8 mouse cellular contexts compared by ENCODE assay signal in the genomic region with DNA sequence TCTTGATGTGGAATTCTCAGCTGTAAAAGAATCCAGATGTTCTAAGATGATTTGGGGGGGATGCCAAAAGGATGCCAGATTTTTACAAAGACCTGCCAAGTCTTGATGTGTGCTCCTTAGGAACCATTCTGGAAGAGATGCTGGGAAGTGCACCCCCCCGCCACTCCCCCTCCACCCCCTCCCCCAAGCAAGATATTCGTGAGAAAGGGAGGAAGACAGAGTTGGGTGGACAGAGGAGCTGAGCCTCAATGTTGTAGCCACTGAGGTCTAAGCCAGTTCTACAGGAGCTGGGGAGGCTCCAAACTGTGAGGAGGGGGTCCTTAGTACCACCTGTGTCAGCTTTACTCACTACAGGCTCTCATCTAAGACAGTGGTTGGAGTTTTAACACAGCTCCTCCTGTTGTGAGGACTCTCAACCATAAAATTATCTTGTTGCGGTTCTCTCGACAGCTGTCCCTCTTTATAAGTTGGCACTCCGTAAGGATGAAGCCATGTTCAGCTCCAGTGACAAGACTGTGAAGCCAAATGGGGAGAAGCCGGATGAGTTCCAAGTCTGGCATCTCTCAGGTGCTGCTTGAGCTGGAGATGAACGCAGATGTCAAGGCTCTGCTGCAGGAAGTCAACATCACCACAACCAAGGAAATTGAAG. TPM values are rescaled to one million over a fixed set of nuclear protein-coding genes. Genes with fewer than 3 reads are reported as not detected.
DNase-seq lines count a peak whose midpoint lies in the region; ATAC-seq and TF ChIP-seq lines count a peak whose summit lies in the region.
"Not testable (repeated sequence)": the region's sequence is repeated elsewhere in the genome, so short reads cannot be mapped to it uniquely, and the experiment has no call there.

No protein-coding gene starts in this region.

- peak; percentile 55 for ATAC-seq in heart, embryonic 16.5 days (replicated peaks; ENCODE audit: extremely low read depth, insufficient read depth, low FRiP score)
- ATAC-seq in limb, embryonic 15.5 days (ENCODE audit: insufficient number of reproducible peaks, low FRiP score, low TSS enrichment, low read depth), result peak; percentile 89
- 0 out of 2 replicates have a peak, but pooled peaks have one; percentile 14 for ATAC-seq in megakaryocyte progenitor cell, adult 5-6 weeks (replicated peaks; ENCODE audit: poor library complexity)

- not testable (repeated sequence) for H3K4me2 ChIP-seq in heart, embryonic 16.5 days (ENCODE audit: low read depth, low read length); limb, embryonic 15.5 days

- 79% methylated on average over 7 of the region's 7 CpGs for WGBS in heart, embryonic 16.5 days
- 84% methylated on average over 7 of the region's 7 CpGs for WGBS in kidney, adult 2 months
- WGBS in limb, embryonic 15.5 days, result 76% methylated on average over 7 of the region's 7 CpGs

- H3K9ac ChIP-seq in heart, embryonic 16.5 days (ENCODE audit: low read length); limb, embryonic 15.5 days: not testable (repeated sequence)

- not testable (repeated sequence) for H3K9me3 ChIP-seq in heart, embryonic 16.5 days (replicated peaks; ENCODE audit: control insufficient read depth, low read length); limb, embryonic 15.5 days

- not testable (repeated sequence) for H3K4me1 ChIP-seq in heart, embryonic 16.5 days (ENCODE audit: control insufficient read depth, insufficient read depth, low read length); kidney, adult 2 months (ENCODE audit: control insufficient read depth, insufficient read depth, low read length); limb, embryonic 15.5 days

- TF ChIP-seq CTCF in kidney, adult 2 months (conservative IDR thresholded peaks at IDR 0.05; ENCODE audit: insufficient read depth, insufficient read length, low read depth, low read length), result not testable (repeated sequence)

- DNase-seq in cerebellum, postnatal 4 days (ENCODE audit: low spot score in 2 of 2), result peak; percentile 12 to 24
- DNase-seq in frontal cortex, postnatal 10 days (ENCODE audit: low spot score in 2 of 2), result peak; percentile 13 to 18
- peak; percentile 41 for DNase-seq in kidney, adult 2 months
- DNase-seq in right cerebral cortex, postnatal 10 days (ENCODE audit: low spot score in 2 of 2), result peak; percentile 22 to 29
- DNase-seq in urinary bladder, postnatal 14 days (ENCODE audit: low spot score), result peak; percentile 9

- H3K36me3 ChIP-seq in heart, embryonic 16.5 days (ENCODE audit: control insufficient read depth, insufficient read depth); kidney, adult 2 months (ENCODE audit: control insufficient read depth, insufficient read depth, low read length); limb, embryonic 15.5 days: not testable (repeated sequence)

- TF ChIP-seq POLR2A in kidney, adult 2 months (IDR thresholded peaks at IDR 0.05; ENCODE audit: low read depth, low read length), result not testable (repeated sequence)

- H3K27me3 ChIP-seq in heart, embryonic 16.5 days (ENCODE audit: control insufficient read depth, insufficient read depth, low read length); kidney, adult 2 months (replicated peaks; ENCODE audit: control insufficient read depth, insufficient read depth, low read length); limb, embryonic 15.5 days: not testable (repeated sequence)

- H3K27ac ChIP-seq in heart, embryonic 16.5 days (ENCODE audit: low read length); kidney, adult 2 months (ENCODE audit: insufficient read depth, low read depth, low read length); limb, embryonic 15.5 days: not testable (repeated sequence)

- H3K4me3 ChIP-seq in heart, embryonic 16.5 days (ENCODE audit: low read length); kidney, adult 2 months (ENCODE audit: insufficient read depth, low read depth, low read length); limb, embryonic 15.5 days: not testable (repeated sequence)

RNA-seq across cellular contexts. Expression of a gene that starts 17.7 kb away (rescaled TPM):
- polyA plus RNA-seq in heart, embryonic 16.5 days (2015; fragmentation: Nextera tagmentation; extraction: Ambion mirVana), result not detected in 2 replicates
- polyA plus RNA-seq in kidney, adult 2 months (2012; rRNA removed), result not detected in 2 replicates
- not detected in 2 replicates for polyA plus RNA-seq in limb, embryonic 15.5 days (2015; fragmentation: Nextera tagmentation; extraction: Ambion mirVana)
- not detected in 2 replicates for total RNA-seq in megakaryocyte progenitor cell, adult 5-6 weeks (2015)
- total RNA-seq in megakaryocyte progenitor cell, adult 5-6 weeks (2017), result 0.10 TPM in 1 of 2 replicates, not detected in the other

Comparison
In these comparisons a context has a peak if more than half of its experiments do, and no peak if none do; other contexts are left out.
1. ATAC-seq: peak in every context shown above with its lines; median percentile 89 in limb, embryonic 15.5 days; 55 in heart, embryonic 16.5 days; 14 in megakaryocyte progenitor cell, adult 5-6 weeks.